Mouse (Mus musculus) neural tube, embryonic 11.5 days (tissue): ENCODE results near the gene Cideb. TPM values are rescaled to one million over a fixed set of nuclear protein-coding genes. Genes with fewer than 3 reads are reported as not detected.
A peak's percentile ranks its signal among the peaks of the same experiment; 100 is the strongest.

Experiments used
- ATAC-seq: fragments of 200-750 bp; cut with Nextera tagmentation; 2 replicates; pipeline ENCODE4 v1.8.0; 2017; ENCODE audit warnings: moderate number of reproducible peaks, mild to moderate bottlenecking, moderate TSS enrichment, moderate library complexity; ENCODE audit not compliant: insufficient read depth, low FRiP score, low TSS enrichment
- DNase-seq: peaks from one replicate; pipeline ENCODE4 v3.0.0-alpha.2; 2015; ENCODE audit warnings: low spot score
- H3K27ac ChIP-seq: fragments of 300-500 bp; sonication (generic); 2 replicates; pipeline ENCODE4 v1.5.1; 2014; ENCODE audit warnings: low read depth, mild to moderate bottlenecking, low read length
- H3K27me3 ChIP-seq: fragments of 300-500 bp; sonication (generic); 2 replicates; pipeline ENCODE4 v1.6.1; 2014; ENCODE audit warnings: mild to moderate bottlenecking, low read length, mixed read lengths; ENCODE audit not compliant: control insufficient read depth, insufficient read depth
- H3K36me3 ChIP-seq: fragments of 300-500 bp; sonication (generic); 2 replicates; pipeline ENCODE4 v1.6.1; 2014; ENCODE audit warnings: mild to moderate bottlenecking, low read length, moderate library complexity, mixed read lengths; ENCODE audit not compliant: control insufficient read depth, insufficient read depth
- H3K4me1 ChIP-seq: fragments of 300-500 bp; sonication (generic); 2 replicates; pipeline ENCODE4 v1.6.1; 2014; ENCODE audit warnings: low read length, mixed read lengths; ENCODE audit not compliant: control insufficient read depth, insufficient read depth
- H3K4me2 ChIP-seq: fragments of 300-500 bp; sonication (generic); 2 replicates; pipeline ENCODE4 v1.6.1; 2014; ENCODE audit warnings: low read depth, mild to moderate bottlenecking, moderate library complexity
- H3K4me3 ChIP-seq: fragments of 300-500 bp; sonication (generic); 2 replicates; pipeline ENCODE4 v1.5.1; 2014; ENCODE audit warnings: low read depth, low read length
- H3K9ac ChIP-seq: fragments of 300-500 bp; sonication (generic); 2 replicates; pipeline ENCODE4 v1.6.1; 2014; ENCODE audit warnings: mild to moderate bottlenecking, low read length
- H3K9me3 ChIP-seq: fragments of 300-500 bp; sonication (generic); 2 replicates; pipeline ENCODE4 v1.6.1; 2016; ENCODE audit warnings: low read length; ENCODE audit not compliant: control insufficient read depth
- WGBS: fragments of 180-500 bp; shearing (Covaris S2); extraction: QIAGEN DNeasy Blood & Tissue Kit; methylation state at CpG from one replicate; pipeline ENCODE4 v1.1.7; 2014; 5-methylcytosine and 5-hydroxymethylcytosine counted together
- polyA plus RNA-seq: library from polyadenylated mRNA; unstranded; fragments of >200 nt; fragmentation: Nextera tagmentation; extraction: Ambion mirVana; gene quantifications from 2 replicates; pipeline ENCODE4 v1.2.1, GENCODE M21; 2014

Gene Cideb
- polyA plus RNA-seq = 0.32 TPM in 1 of 2 replicates, not detected in the other

DNA sequence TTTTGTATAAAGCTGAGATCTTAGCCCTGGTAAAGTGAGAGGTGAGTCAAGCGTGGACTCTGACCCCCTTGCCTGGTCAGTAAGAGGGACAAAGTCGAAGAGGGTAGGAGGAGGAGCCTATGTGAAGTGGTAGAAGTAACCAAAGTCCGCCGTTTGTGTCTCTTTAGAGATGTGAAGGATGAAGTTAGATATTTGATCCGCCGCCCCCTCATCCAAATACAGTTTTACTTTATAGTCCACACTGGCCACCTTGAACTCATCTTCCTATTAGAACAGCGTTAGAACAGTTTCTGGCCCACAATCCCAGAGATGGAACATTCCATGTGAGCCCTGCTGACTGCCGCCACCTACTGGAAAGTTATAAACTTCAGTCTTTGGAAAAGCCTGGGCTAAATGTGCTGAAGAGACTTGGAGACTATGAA lies at the start of gene Cideb:
Gene Cideb, minus strand, starts transcription at position 96 of the 422 bp plus-strand sequence.
- H3K9ac ChIP-seq = no peak within 1 kb of the TSS; the same call in 1 of the 2 replicates
- H3K36me3 ChIP-seq = peaks cover 6% of the 10 kb centered on the region
- H3K9me3 ChIP-seq = no peaks in the 10 kb centered on the region
- DNase-seq = peak; percentile 50
- H3K4me3 ChIP-seq = no peak within 1 kb of the TSS
- ATAC-seq = no peak
- no peaks in the 10 kb centered on the region for H3K4me1 ChIP-seq
- WGBS = 21% methylated on average over 8 of the region's 8 CpGs
- no peak within 1 kb of the TSS for H3K4me2 ChIP-seq
- no peak within 1 kb of the TSS for H3K27ac ChIP-seq
- peaks cover 20% of the 10 kb centered on the region for H3K27me3 ChIP-seq

DNA sequence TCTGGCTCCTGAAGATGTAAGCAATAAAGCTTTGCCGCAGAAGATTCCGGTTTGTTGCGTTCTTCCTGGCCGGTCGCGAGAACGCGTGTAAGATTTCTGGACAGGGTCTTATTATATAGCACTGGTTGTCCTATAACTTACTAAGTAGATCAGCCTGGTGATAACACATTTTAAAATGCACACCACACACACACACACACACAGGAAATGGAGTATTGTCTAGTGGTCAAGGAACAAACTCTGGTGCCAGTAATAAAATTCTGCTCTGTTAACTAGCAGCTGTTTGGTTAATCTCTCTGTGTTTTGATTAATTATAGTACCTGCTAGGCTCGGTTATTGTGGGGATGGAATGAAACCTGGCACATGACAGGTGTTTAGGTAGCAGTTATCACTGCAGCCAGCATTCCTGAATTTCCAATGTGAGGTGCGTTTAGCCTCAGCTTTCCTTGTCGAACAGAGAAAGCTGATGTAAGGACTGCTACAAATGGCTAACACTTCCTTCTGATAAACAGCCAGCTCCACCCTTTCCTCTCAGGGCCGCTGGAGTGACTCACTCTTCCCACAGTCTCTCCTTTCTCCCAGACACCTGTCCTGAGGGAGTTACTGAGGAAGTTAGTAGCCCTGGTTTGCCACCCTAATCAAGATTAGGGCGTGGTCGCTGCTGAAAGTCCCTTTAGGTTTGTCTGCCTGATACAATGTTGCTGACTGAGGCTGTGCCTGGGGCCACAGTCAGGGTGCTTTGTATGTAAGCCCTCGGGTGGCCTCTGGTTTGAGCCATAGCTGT lies 37.3 kb upstream of the Cideb start:
- no peak overlapping the region for H3K4me3 ChIP-seq
- ATAC-seq (no peak), DNase-seq (no peak)
- H3K9ac ChIP-seq = no peak overlapping the region
- H3K9me3 ChIP-seq = no peaks in the 10 kb centered on the region
- H3K4me2 ChIP-seq = no peak overlapping the region
- no peaks in the 10 kb centered on the region for H3K4me1 ChIP-seq
- no peak overlapping the region for H3K27ac ChIP-seq
- 85% methylated on average over 15 of the region's 15 CpGs for WGBS
- 0 out of 2 replicates have a peak, but pooled peaks cover 2% of the 10 kb centered on the region for H3K27me3 ChIP-seq
- no peaks in the 10 kb centered on the region for H3K36me3 ChIP-seq

DNA sequence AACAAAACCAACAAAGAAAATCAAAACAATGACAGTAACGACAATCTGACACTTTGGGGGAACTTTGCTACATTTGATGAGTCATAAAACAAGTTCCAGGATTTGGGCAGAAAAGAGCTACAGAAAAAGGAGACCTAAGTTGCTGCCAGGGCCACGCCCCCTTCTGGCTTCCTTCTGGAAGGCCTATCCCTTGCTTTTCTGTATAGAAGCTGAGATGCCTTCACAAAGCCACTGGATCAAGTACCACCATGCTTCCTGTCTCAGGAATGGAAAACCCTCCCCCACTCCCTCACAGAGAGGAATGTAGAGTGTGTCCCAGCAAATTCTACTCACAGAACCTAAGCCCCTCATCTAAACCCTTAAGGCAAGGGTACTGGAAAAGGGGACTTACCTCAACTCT lies 35.7 kb upstream of the Cideb start:
- 74% methylated on average over 2 of the region's 2 CpGs for WGBS
- Histone ChIP-seq H3K27me3 (peaks cover 8% of the 10 kb centered on the region), H3K4me1 (no peaks in the 10 kb centered on the region), H3K4me2 (no peak overlapping the region), H3K9ac (no peak overlapping the region), H3K27ac (no peak overlapping the region), H3K36me3 (no peaks in the 10 kb centered on the region), H3K9me3 (no peaks in the 10 kb centered on the region), H3K4me3 (no peak overlapping the region)
- ATAC-seq (no peak), DNase-seq (no peak)

DNA sequence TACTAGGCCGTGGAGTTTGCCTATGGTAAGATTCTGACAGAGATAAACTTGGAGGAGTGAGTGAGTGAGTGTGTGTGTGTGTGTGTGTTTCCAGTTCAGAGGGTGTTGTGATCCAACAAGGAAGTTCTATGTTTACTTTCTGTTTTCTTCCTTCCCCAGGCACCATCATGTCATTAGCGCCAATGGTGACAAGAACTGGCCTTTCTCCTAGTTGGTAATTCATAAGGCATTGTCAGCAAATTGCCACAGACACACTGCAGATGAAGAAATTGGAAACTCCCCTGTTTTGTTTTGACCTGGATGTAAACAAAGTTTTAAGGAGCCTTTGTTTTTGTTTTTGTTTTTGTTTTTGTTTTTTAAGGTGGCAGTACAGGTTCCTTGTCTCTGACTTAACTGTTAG lies 35.2 kb upstream of the Cideb start:
- H3K27me3 ChIP-seq = peaks cover 13% of the 10 kb centered on the region
- ATAC-seq = no peak
- no peak overlapping the region for H3K4me2 ChIP-seq
- H3K4me1 ChIP-seq = no peaks in the 10 kb centered on the region; the same call in 1 of the 2 replicates
- H3K36me3 ChIP-seq = no peaks in the 10 kb centered on the region
- H3K27ac ChIP-seq = no peak overlapping the region
- no peaks in the 10 kb centered on the region for H3K9me3 ChIP-seq
- no peak overlapping the region for H3K4me3 ChIP-seq
- no peak overlapping the region for H3K9ac ChIP-seq
- WGBS = 71% methylated on average over 2 of the region's 2 CpGs
- DNase-seq = no peak

DNA sequence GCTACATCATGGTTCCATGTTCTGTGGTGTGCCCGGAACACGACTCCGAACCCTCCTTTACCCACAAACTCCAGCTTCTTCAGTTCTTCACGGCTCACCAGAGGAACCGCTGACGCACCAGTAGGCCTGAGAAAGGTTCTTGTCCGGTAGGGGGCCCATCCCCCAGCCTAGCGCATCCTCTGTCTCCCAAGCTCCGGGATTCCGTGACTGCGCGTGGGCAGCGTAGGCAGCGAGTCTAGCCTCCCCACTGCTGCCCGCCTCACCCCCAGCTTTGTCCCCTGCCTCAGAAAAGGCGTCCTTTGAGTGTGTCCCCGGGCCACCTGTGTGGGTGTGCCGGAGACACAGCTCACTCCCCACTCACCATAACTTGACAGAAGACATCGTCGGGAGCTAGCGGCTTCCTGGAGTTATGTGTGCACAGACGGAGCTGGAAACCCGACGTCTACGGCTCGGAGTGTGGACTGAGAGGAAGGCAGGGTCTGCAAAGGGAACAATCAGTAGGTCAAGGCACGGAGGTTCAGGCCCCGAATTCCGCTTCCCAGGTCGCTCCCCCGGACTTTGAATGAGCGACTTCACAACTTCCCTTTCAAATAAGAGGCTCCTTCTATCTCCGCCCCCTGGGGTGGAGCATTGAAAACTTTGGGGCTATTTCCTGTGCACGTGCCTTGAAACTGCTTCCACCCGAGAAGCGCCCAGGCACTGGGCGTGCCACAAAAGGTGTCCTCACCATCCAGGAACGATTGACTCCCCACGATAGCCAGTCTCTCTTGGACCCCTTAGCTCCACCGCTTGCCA lies 30.2 kb upstream of the Cideb start, which contains the start of gene Ripk3:
Gene Ripk3, minus strand, starts transcription at position 610 of the 795 bp plus-strand sequence.
- peak within 1 kb of the TSS; percentile 32; the same call in 1 of the 2 replicates for H3K9ac ChIP-seq
- no peaks in the 10 kb centered on the region for H3K36me3 ChIP-seq
- peak within 1 kb of the TSS; percentile 29 for H3K4me3 ChIP-seq
- WGBS = 4% methylated on average over 40 of the region's 40 CpGs
- no peaks in the 10 kb centered on the region; the same call in 1 of the 2 replicates for H3K4me1 ChIP-seq
- ATAC-seq (no peak), DNase-seq (peak; percentile 32)
- H3K9me3 ChIP-seq = no peaks in the 10 kb centered on the region
- H3K27ac ChIP-seq = no peak within 1 kb of the TSS
- peak within 1 kb of the TSS; percentile 52 for H3K4me2 ChIP-seq
- H3K27me3 ChIP-seq = peaks cover 51% of the 10 kb centered on the region

DNA sequence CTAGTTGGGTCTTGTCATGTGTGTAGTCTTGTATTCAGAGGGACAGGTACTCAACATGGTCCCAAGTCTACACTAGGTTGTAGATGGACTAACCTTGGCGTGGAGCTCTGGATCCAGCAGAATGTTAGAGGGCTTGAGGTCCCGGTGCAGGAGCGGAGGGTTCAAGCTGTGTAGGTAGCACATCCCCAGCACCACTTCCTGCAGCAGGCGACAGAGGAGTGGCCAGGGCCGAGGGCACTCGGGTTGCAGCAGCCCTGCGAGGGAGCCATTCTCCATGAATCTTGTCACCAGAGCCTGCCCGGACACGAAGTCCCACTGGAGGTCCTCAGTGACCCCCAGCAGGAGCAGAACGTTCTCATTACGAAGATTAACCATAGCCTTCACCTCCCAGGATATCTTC lies 29.5 kb upstream of the Cideb start:
- DNase-seq = no peak
- 37% methylated on average over 11 of the region's 11 CpGs for WGBS
- no peaks in the 10 kb centered on the region for H3K9me3 ChIP-seq
- H3K27me3 ChIP-seq = peaks cover 58% of the 10 kb centered on the region
- no peaks in the 10 kb centered on the region for H3K36me3 ChIP-seq
- H3K4me1 ChIP-seq = no peaks in the 10 kb centered on the region; the same call in 1 of the 2 replicates
- no peak overlapping the region; the same call in 1 of the 2 replicates for H3K4me3 ChIP-seq
- peak overlapping the region; percentile 52; the same call in 1 of the 2 replicates for H3K4me2 ChIP-seq
- no peak for ATAC-seq
- H3K27ac ChIP-seq = no peak overlapping the region
- H3K9ac ChIP-seq = no peak overlapping the region

DNA sequence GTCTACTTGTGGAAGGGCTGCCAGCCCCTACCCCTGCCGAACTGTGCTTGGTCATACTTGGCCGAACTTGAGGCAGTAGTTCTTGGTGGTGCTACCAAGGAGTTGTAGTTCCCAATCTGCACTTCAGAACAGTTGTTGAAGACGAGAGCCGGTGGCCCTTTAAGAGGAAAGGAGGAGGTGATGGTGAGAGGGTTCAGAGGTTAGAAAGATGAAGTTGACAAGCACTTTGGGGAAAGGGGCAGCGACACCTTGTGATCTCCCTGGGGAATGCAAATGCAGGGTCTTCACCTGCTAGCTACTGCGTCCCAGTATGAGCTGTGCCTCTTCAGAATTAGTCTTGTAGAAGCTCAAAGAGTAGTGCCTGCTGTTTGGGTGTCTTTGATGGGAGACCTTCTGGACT lies 26.9 kb upstream of the Cideb start:
- no peak overlapping the region for H3K4me2 ChIP-seq
- H3K9me3 ChIP-seq = no peaks in the 10 kb centered on the region
- 31% methylated on average over 6 of the region's 6 CpGs for WGBS
- H3K4me3 ChIP-seq = no peak overlapping the region
- no peak overlapping the region for H3K27ac ChIP-seq
- peaks cover 70% of the 10 kb centered on the region for H3K27me3 ChIP-seq
- H3K9ac ChIP-seq = no peak overlapping the region
- DNase-seq (no peak), ATAC-seq (no peak)
- H3K4me1 ChIP-seq = peaks cover 5% of the 10 kb centered on the region; the same call in 1 of the 2 replicates
- H3K36me3 ChIP-seq = no peaks in the 10 kb centered on the region

DNA sequence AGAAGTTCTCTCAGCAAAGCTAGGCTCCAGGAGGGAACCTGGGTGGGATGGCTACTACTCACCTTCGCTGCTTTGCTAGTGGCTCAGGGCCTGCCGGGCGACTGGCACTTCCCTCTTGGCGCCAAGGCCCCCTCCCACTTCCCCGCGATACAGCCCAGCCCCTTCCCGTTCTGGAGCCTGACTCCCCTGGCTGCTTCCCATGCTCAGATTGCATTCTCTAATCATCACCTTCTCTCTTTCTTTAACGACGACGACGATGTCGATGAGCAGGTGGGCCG lies 25.6 kb upstream of the Cideb start, which contains the start of gene Adcy4:
Gene Adcy4, minus strand, starts transcription at position 138 of the 278 bp plus-strand sequence.
- DNase-seq (no peak), ATAC-seq (no peak)
- Histone ChIP-seq H3K27me3 (peaks cover 64% of the 10 kb centered on the region), H3K27ac (no peak within 1 kb of the TSS), H3K9me3 (no peaks in the 10 kb centered on the region), H3K36me3 (no peaks in the 10 kb centered on the region), H3K4me3 (peak within 1 kb of the TSS; percentile 34), H3K4me1 (peaks cover 5% of the 10 kb centered on the region; the same call in 1 of the 2 replicates), H3K9ac (peak within 1 kb of the TSS; percentile 37), H3K4me2 (peak within 1 kb of the TSS; percentile 39)
- 4% methylated on average over 13 of the region's 13 CpGs for WGBS
